Mouse (Mus musculus) G1E (cell line): ENCODE data around the gene Ace3. TPM values are rescaled to one million over a fixed set of nuclear protein-coding genes. Genes with fewer than 3 reads are reported as not detected.

ENCODE experiments used
- ATAC-seq: 2 replicates; pipeline ENCODE4 v1.8.0; 2016; ENCODE audit warnings: mild to moderate bottlenecking; ENCODE audit not compliant: insufficient number of reproducible peaks, poor library complexity, low FRiP score, severe bottlenecking; ENCODE audit errors: extremely low read depth
- DNase-seq: peaks from one replicate; pipeline ENCODE4 v3.0.0; 2012; ENCODE audit warnings: low spot score
- H3K27me3 ChIP-seq: 2 replicates; pipeline ENCODE4 v1.6.1; 2012; ENCODE audit warnings: mild to moderate bottlenecking, low read length, inconsistent platforms; ENCODE audit not compliant: insufficient read depth
- H3K36me3 ChIP-seq: replicated peaks from 2 replicates; pipeline ENCODE3; 2012; ENCODE audit warnings: mild to moderate bottlenecking, inconsistent platforms
- H3K4me1 ChIP-seq: 2 replicates; pipeline ENCODE4 v1.6.1; 2012; ENCODE audit warnings: low read depth, low read length, inconsistent platforms, mixed read lengths; ENCODE audit not compliant: insufficient read depth
- H3K4me3 ChIP-seq: 2 replicates; pipeline ENCODE4 v1.5.1; 2012; ENCODE audit warnings: low read depth, mild to moderate bottlenecking, inconsistent platforms, low read length, moderate library complexity, mixed read lengths
- H3K9me3 ChIP-seq: replicated peaks from 2 replicates; pipeline ENCODE4 v1.6.1; 2012; ENCODE audit warnings: inconsistent platforms
- CTCF ChIP-seq: IDR thresholded peaks from 2 replicates; pipeline ENCODE4 v1.5.1; 2012; ENCODE audit warnings: low read depth, low read length, inconsistent platforms, mixed read lengths
- GATA1 ChIP-seq: IDR thresholded peaks from 2 replicates; pipeline ENCODE4 v1.6.1; 2012; ENCODE audit warnings: borderline replicate concordance, low read length, inconsistent platforms, mixed read lengths
- GATA2 ChIP-seq: IDR thresholded peaks from 2 replicates; pipeline ENCODE4 v1.6.1; 2012; ENCODE audit warnings: low read depth, low read length, inconsistent platforms, borderline replicate concordance
- POLR2AphosphoS5 ChIP-seq: IDR thresholded peaks from 2 replicates; pipeline ENCODE4 v1.6.1; 2012; ENCODE audit warnings: low read depth, low read length, inconsistent platforms; ENCODE audit not compliant: insufficient replicate concordance
- TAL1 ChIP-seq: conservative IDR thresholded peaks from 2 replicates; pipeline ENCODE4 v1.6.1; 2012; ENCODE audit warnings: low read depth, low read length, inconsistent platforms, mixed read lengths
- polyA plus RNA-seq: library from polyadenylated mRNA; stranded (reverse); fragments of >175 nt; gene quantifications from 2 replicates; pipeline ENCODE4 v1.2.3, GENCODE M21; 2012
- total RNA-seq, 2 experiments: library from RNA; stranded (forward) in 1 of 2; stranded (reverse) in 1 of 2; fragments of 200-1000 nt in 1 of 2; fragments of >200 nt in 1 of 2; fragmentation: Nextera tagmentation in 1 of 2; gene quantifications; 2 replicates each; pipeline ENCODE4 v1.2.3; 2014 to 2017

Ace3 gene
- total RNA-seq (2014; fragmentation: Nextera tagmentation) (not detected in 2 replicates), total RNA-seq (2017) (not detected in 2 replicates), polyA plus RNA-seq (not detected in 2 replicates)

GRCm38 (mm10) chr11:105994375-105994774 lies at the start of gene Ace3:
Ace3 (plus strand) TSS chr11:105994675.
- H3K27me3 ChIP-seq, result peaks cover 32% of the 10 kb centered on the region
- no peak for DNase-seq
- H3K4me1 ChIP-seq, result no peaks in the 10 kb centered on the region
- H3K4me3 ChIP-seq, result no peak within 1 kb of the TSS
- no peaks in the 10 kb centered on the region for H3K9me3 ChIP-seq
- no peaks in the 10 kb centered on the region for H3K36me3 ChIP-seq
- no peak for ATAC-seq
- TF ChIP-seq GATA1 (no peak), POLR2AphosphoS5 (no peak), GATA2 (no peak), CTCF (no peak), TAL1 (no peak)

- Histone ChIP-seq H3K9me3 (no peaks in the 10 kb centered on the region), H3K36me3 (no peaks in the 10 kb centered on the region), H3K4me3 (no peak overlapping the region), H3K27me3 (peaks cover 25% of the 10 kb centered on the region), H3K4me1 (no peaks in the 10 kb centered on the region)
- DNase-seq (no peak), ATAC-seq (no peak)
- no peak for TF ChIP-seq CTCF
- no peak for TF ChIP-seq POLR2AphosphoS5
Measured at GRCm38 (mm10) chr11:105944770-105945672, 49.5 kb upstream of the Ace3 start.

- Histone ChIP-seq H3K4me3 (no peak overlapping the region), H3K9me3 (no peaks in the 10 kb centered on the region), H3K27me3 (peaks cover 25% of the 10 kb centered on the region), H3K36me3 (no peaks in the 10 kb centered on the region), H3K4me1 (no peaks in the 10 kb centered on the region)
- TF ChIP-seq POLR2AphosphoS5, result no peak
- TF ChIP-seq GATA1, result no peak
- ATAC-seq (no peak), DNase-seq (no peak)
Measured at GRCm38 (mm10) chr11:105946694-105947154, 47.8 kb upstream of the Ace3 start.

- no peak for DNase-seq
- Histone ChIP-seq H3K9me3 (no peaks in the 10 kb centered on the region), H3K36me3 (no peaks in the 10 kb centered on the region), H3K4me1 (no peaks in the 10 kb centered on the region), H3K27me3 (peaks cover 30% of the 10 kb centered on the region), H3K4me3 (no peak overlapping the region)
- ATAC-seq, result no peak
- no peak for TF ChIP-seq TAL1
- no peak for TF ChIP-seq GATA1
- no peak for TF ChIP-seq POLR2AphosphoS5
- TF ChIP-seq GATA2, result no peak
- TF ChIP-seq CTCF, result no peak
Measured at GRCm38 (mm10) chr11:105948255-105948654, 46.2 kb upstream of the Ace3 start.

- ATAC-seq, result no peak
- H3K4me1 ChIP-seq, result no peaks in the 10 kb centered on the region
- no peak overlapping the region for H3K4me3 ChIP-seq
- DNase-seq, result no peak
- H3K9me3 ChIP-seq, result no peaks in the 10 kb centered on the region
- H3K27me3 ChIP-seq, result peaks cover 24% of the 10 kb centered on the region
- TF ChIP-seq TAL1 (no peak), CTCF (no peak), POLR2AphosphoS5 (no peak), GATA2 (no peak), GATA1 (no peak)
- H3K36me3 ChIP-seq, result no peaks in the 10 kb centered on the region
Measured at GRCm38 (mm10) chr11:105950519-105950918, 44.0 kb upstream of the Ace3 start.

- no peak for DNase-seq
- no peak for ATAC-seq
- Histone ChIP-seq H3K27me3 (peaks cover 22% of the 10 kb centered on the region), H3K36me3 (no peaks in the 10 kb centered on the region), H3K9me3 (no peaks in the 10 kb centered on the region), H3K4me1 (no peaks in the 10 kb centered on the region), H3K4me3 (no peak overlapping the region)
- TF ChIP-seq GATA1 (no peak), CTCF (no peak), TAL1 (no peak), GATA2 (no peak), POLR2AphosphoS5 (no peak)
Measured at GRCm38 (mm10) chr11:105951601-105952044, 42.9 kb upstream of the Ace3 start.
